Mouse (Mus musculus): ENCODE results near the gene Pax2.

The Pax2 gene

GRCm38 (mm10) chr19:44755693-44756420, at the start of gene Pax2:
Pax2 (plus strand) TSS chr19:44756045.
- DNase-seq (ENCODE audit: low read depth, low spot score), result no peak

GRCm38 (mm10) chr19:44708885-44709284, 47.0 kb upstream of the Pax2 start:
- DNase-seq (ENCODE audit: low read depth, low spot score), result no peak

GRCm38 (mm10) chr19:44716731-44717600, 38.9 kb upstream of the Pax2 start:
- DNase-seq (ENCODE audit: low read depth, low spot score), result no peak

- DNase-seq (ENCODE audit: low read depth, low spot score), result no peak
These were observed 36.3 kb upstream of the Pax2 start for GRCm38 (mm10) chr19:44719292-44720193.

- DNase-seq (ENCODE audit: low read depth, low spot score), result no peak
These were observed 35.7 kb upstream of the Pax2 start for GRCm38 (mm10) chr19:44720194-44720521.

- no peak for DNase-seq (ENCODE audit: low read depth, low spot score)
These were observed 32.0 kb upstream of the Pax2 start for GRCm38 (mm10) chr19:44723611-44724440.

GRCm38 (mm10) chr19:44725951-44726791, 29.7 kb upstream of the Pax2 start:
- DNase-seq (ENCODE audit: low read depth, low spot score), result no peak

- no peak for DNase-seq (ENCODE audit: low read depth, low spot score)
These were observed 21.7 kb upstream of the Pax2 start for GRCm38 (mm10) chr19:44734116-44734515.

GRCm38 (mm10) chr19:44734682-44735081, 21.2 kb upstream of the Pax2 start:
- no peak for DNase-seq (ENCODE audit: low read depth, low spot score)

GRCm38 (mm10) chr19:44740300-44740699, 15.5 kb upstream of the Pax2 start:
- DNase-seq (ENCODE audit: low read depth, low spot score), result no peak

- DNase-seq (ENCODE audit: low read depth, low spot score), result no peak
These were observed 14.6 kb upstream of the Pax2 start for GRCm38 (mm10) chr19:44741091-44741763.

GRCm38 (mm10) chr19:44741764-44742127, 14.1 kb upstream of the Pax2 start:
- DNase-seq (ENCODE audit: low read depth, low spot score), result no peak

- DNase-seq (ENCODE audit: low read depth, low spot score), result no peak
These were observed 13.5 kb upstream of the Pax2 start for GRCm38 (mm10) chr19:44742131-44743020.

GRCm38 (mm10) chr19:44743021-44743415, 12.8 kb upstream of the Pax2 start:
- no peak for DNase-seq (ENCODE audit: low read depth, low spot score)

- DNase-seq (ENCODE audit: low read depth, low spot score), result no peak
These were observed 11.8 kb upstream of the Pax2 start for GRCm38 (mm10) chr19:44743961-44744520.

GRCm38 (mm10) chr19:44745741-44746140, 10.1 kb upstream of the Pax2 start:
- DNase-seq (ENCODE audit: low read depth, low spot score), result no peak

GRCm38 (mm10) chr19:44746541-44747024, 9.3 kb upstream of the Pax2 start:
- DNase-seq (ENCODE audit: low read depth, low spot score), result no peak

GRCm38 (mm10) chr19:44747471-44747870, 8.4 kb upstream of the Pax2 start:
- DNase-seq (ENCODE audit: low read depth, low spot score), result no peak

Measured in telencephalon, adult 2 months (tissue).